In the genomic region with DNA sequence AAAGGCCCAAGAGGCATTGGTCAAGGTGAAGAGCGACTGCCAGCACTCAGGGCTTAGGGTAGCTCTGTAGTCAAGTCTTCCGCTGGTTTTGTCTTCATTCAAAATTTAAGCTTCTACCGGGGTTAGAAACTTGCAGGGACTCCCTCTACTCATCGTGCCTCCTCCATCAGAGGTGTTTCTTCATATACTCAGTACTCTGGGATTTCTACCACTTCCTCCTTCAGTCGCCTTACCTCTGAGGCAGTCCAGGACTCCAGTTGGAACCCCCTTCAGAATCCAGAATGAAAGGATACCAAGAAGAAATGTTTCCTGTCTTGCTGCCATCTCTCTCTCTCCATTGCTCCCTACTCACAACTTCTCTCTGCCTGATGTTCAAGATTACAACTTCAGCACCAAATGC, we compare ENCODE assay signal across 25 mouse cellular contexts. TPM values are rescaled to one million over a fixed set of nuclear protein-coding genes. Genes with fewer than 3 reads are reported as not detected.
"Had no signal": no experiment of that assay in that cellular context is flagged by ENCODE, and none has a peak within 500 bp of the region (broad histone marks: within the 10 kb centered on the region; RNA-seq: fewer than 3 reads in every experiment).

No protein-coding gene starts in this region.

- H3K4me2 ChIP-seq: liver, embryonic 15.5 days; lung, embryonic 15.5 days; midbrain, embryonic 12.5 days; neural tube, embryonic 12.5 days; stomach, embryonic 15.5 days had no signal

- H3K4me1 ChIP-seq: liver, embryonic 15.5 days; lung, embryonic 15.5 days; midbrain, embryonic 12.5 days; neural tube, embryonic 12.5 days; stomach, embryonic 15.5 days had no signal

- H3K9me3 ChIP-seq: liver, embryonic 15.5 days; lung, embryonic 15.5 days; megakaryocyte, embryonic 14.5 days; midbrain, embryonic 12.5 days; neural tube, embryonic 12.5 days; stomach, embryonic 15.5 days had no signal

- H3K4me3 ChIP-seq: liver, embryonic 15.5 days; lung, embryonic 15.5 days; megakaryocyte, embryonic 14.5 days; midbrain, embryonic 12.5 days; neural tube, embryonic 12.5 days; stomach, embryonic 15.5 days had no signal

- DNase-seq: liver, postnatal 0 days; lung, adult 2 months; lung, postnatal 14 days; lung, postnatal 36 days; midbrain, embryonic 14.5 days; right cerebral cortex, postnatal 14 days; thymus, adult 2 months; thymus, postnatal 25 days; thymus, postnatal 4 days had no signal

- H3K9ac ChIP-seq: liver, embryonic 15.5 days; liver, postnatal 0 days; lung, embryonic 15.5 days; midbrain, embryonic 12.5 days; neural tube, embryonic 12.5 days; stomach, embryonic 15.5 days had no signal

- H3K27me3 ChIP-seq: liver, embryonic 15.5 days; lung, embryonic 15.5 days; megakaryocyte, embryonic 14.5 days; midbrain, embryonic 12.5 days; neural tube, embryonic 12.5 days; stomach, embryonic 15.5 days had no signal

- ATAC-seq: liver, postnatal 0 days; lung, postnatal 0 days; midbrain, embryonic 16.5 days had no signal

- H3K27ac ChIP-seq: liver, embryonic 15.5 days; lung, embryonic 15.5 days; macrophage; midbrain, embryonic 12.5 days; neural tube, embryonic 12.5 days; stomach, embryonic 15.5 days; stomach, postnatal 0 days had no signal

- H3K36me3 ChIP-seq: lung, embryonic 15.5 days; midbrain, embryonic 12.5 days; stomach, embryonic 15.5 days had no signal

RNA-seq across cellular contexts. Expression of gene Olfr692, which starts 0.8 kb away (rescaled TPM):
- total RNA-seq: monocyte, adult 5-6 weeks; neutrophil, adult 5-6 weeks had no signal
- polyA plus RNA-seq: liver, embryonic 15.5 days; liver, postnatal 0 days; lung, adult 2 months; lung, embryonic 15.5 days; lung, postnatal 0 days; macrophage; midbrain, embryonic 12.5 days; midbrain, embryonic 14.5 days; midbrain, embryonic 16.5 days; neural tube, embryonic 12.5 days; neural tube, embryonic 14.5 days; spleen, adult 2 months; stomach, embryonic 15.5 days; stomach, postnatal 0 days; testis, adult 2 months; thymus, adult 2 months; urinary bladder, adult 2 months had no signal

RNA-seq across cellular contexts. Expression of gene Gm5901, which starts 7.6 kb away (rescaled TPM):
- total RNA-seq: monocyte, adult 5-6 weeks had no signal
- polyA plus RNA-seq: liver, embryonic 15.5 days; liver, postnatal 0 days; lung, adult 2 months; lung, embryonic 15.5 days; lung, postnatal 0 days; macrophage; midbrain, embryonic 12.5 days; midbrain, embryonic 14.5 days; midbrain, embryonic 16.5 days; neural tube, embryonic 12.5 days; neural tube, embryonic 14.5 days; spleen, adult 2 months; stomach, embryonic 15.5 days; stomach, postnatal 0 days; urinary bladder, adult 2 months had no signal

RNA-seq across cellular contexts. Expression of gene Olfr691, which starts 25.2 kb away (rescaled TPM):
- total RNA-seq: monocyte, adult 5-6 weeks had no signal
- polyA plus RNA-seq: liver, embryonic 15.5 days; liver, postnatal 0 days; lung, adult 2 months; lung, embryonic 15.5 days; lung, postnatal 0 days; macrophage; midbrain, embryonic 12.5 days; spleen, adult 2 months; stomach, embryonic 15.5 days; stomach, postnatal 0 days; thymus, adult 2 months had no signal

RNA-seq across cellular contexts. Expression of gene Olfr690, which starts 33.4 kb away (rescaled TPM):
- total RNA-seq: monocyte, adult 5-6 weeks had no signal
- polyA plus RNA-seq: liver, embryonic 15.5 days; liver, postnatal 0 days; lung, adult 2 months; lung, embryonic 15.5 days; lung, postnatal 0 days; macrophage; midbrain, embryonic 12.5 days; midbrain, embryonic 14.5 days; midbrain, embryonic 16.5 days; neural tube, embryonic 12.5 days; neural tube, embryonic 14.5 days; spleen, adult 2 months; stomach, embryonic 15.5 days; stomach, postnatal 0 days; thymus, adult 2 months; urinary bladder, adult 2 months had no signal
